Mouse (Mus musculus) kidney, postnatal 25 days (tissue): ENCODE results near the gene A530016L24Rik.

Source experiments
- DNase-seq, 2 experiments: peaks; one replicate each; pipeline ENCODE4 v3.0.0; 2021; ENCODE audit warnings: mixed read lengths in 2 of 2

The A530016L24Rik gene

GRCm38 (mm10) chr12:112503003-112503771 is 13.9 kb downstream of the A530016L24Rik start:
- DNase-seq: peak in 1 of 2 experiments; percentile 44

DNA sequence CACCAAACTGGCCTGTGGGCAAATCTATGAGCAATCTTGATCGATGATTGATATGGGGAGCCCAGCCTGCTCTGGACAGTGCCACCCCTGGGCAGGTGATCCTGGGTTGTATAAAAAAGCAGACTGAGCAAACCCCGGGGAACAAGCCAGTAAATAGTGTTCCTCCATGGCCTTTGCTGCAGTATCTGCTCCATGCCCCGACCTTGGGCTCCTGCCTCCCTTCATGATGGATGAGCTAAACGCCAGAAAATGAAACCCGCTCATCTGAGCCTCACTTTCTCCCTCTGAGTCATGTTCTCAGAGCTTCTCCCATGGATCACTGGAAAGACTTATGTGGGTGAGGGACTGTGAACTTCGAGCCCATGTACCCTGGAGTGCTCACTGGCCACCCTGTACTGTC is 17.0 kb downstream of the A530016L24Rik start:
- no peak for DNase-seq

DNA sequence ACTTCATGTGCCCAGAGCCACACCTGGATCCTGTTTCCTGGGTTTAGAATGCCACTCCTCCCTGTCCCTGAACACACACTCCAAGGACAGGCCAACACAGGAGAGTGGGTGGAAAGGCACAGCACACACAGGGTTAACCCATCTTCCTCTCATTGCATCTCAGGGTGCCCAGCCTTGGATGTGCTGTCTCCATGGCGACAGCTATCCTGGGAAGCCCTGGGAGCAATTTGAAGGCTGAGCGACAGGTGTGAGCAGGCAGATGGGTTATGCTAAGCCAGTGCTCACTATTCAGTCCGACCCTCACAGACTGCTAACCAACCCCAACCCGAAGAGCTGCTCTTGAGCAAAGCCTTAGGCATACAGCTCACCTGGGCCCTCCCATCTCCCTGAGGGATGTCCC is 18.0 kb downstream of the A530016L24Rik start:
- DNase-seq: no peak

GRCm38 (mm10) chr12:112507984-112508383 is 18.7 kb downstream of the A530016L24Rik start:
- no peak for DNase-seq

DNA sequence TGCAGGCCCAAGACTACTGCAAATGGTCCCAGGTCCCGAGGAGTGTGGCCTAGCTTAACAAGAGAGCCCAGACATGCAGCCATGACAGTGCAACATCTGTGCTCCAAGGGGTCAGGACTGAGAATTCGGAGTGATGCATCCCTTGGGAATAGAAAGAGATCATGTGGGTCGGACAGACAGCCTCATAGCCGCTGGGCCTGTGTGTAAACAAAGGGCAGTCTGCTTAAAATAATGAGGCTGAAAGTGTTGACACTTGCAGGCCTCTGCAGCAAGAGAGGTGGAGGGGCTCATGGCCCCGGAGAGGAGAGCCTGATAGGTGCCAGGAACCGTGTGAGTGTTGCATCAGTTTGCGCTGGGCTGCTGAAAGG is 21.1 kb downstream of the A530016L24Rik start:
- no peak for DNase-seq

DNA sequence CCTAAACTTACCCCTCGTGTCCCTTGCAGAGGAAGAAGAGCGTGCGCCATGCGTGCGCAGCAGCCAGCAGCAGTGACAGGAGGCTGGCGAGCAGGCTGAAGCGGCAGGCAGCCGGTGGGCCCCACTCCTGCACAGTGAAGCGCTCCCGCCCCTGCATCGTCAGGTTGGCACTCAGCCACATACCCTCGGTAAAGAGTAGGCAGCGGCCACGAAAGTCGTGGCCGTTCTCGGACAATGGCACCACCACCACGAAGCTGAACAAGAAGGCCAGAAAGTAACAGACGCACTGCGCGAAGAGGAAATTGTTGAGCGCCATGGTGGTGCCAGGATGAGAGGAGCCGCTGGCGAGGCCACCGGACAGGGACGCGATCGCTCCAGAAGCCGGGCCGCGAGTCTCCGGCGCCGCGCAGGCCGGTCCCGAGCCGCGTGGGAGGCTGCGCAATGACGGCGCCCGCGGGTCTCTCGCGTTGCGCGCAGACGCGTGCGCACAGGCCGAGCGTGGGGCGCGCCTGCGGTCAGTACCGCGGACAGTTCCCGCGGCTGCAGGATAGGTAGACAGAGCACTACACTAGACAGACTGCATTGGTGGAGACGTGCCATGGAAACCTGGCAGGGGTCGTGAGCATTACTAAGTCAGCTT is 21.6 kb downstream of the A530016L24Rik start:
- peak in 1 of 2 experiments; percentile 28 for DNase-seq

GRCm38 (mm10) chr12:112514897-112515296 is 25.6 kb downstream of the A530016L24Rik start:
- no peak for DNase-seq

GRCm38 (mm10) chr12:112516697-112517337 is 27.6 kb downstream of the A530016L24Rik start, which contains the start of gene Tmem179:
Gene Tmem179, minus strand, starts transcription at chr12:112516747.
- peak; percentile 83 to 87 for DNase-seq

GRCm38 (mm10) chr12:112518105-112518504 is 28.9 kb downstream of the A530016L24Rik start:
- no peak for DNase-seq

- no peak for DNase-seq
Observed at GRCm38 (mm10) chr12:112533758-112534157, 44.5 kb downstream of the A530016L24Rik start.

- no peak for DNase-seq
Observed at GRCm38 (mm10) chr12:112537233-112537632, 48.0 kb downstream of the A530016L24Rik start.

DNA sequence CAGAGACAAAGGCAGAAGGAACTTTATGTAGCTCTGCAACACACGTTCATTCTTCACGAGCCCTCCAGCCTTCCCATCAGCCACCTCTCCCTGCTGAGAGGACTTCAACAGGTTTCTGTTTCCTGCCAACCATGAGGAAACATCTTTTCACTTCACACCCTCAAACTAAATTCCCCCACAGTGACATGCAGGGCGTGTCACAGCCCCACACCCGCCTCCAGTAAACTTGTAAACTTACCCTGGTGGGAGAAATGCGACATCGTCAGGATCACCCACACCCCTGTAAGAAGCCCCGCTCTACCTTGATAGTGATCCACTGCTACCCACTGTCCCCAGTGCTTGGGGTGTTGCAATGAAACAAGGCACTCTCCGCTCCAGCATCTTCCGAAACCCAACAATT is 49.1 kb downstream of the A530016L24Rik start:
- no peak for DNase-seq

- no peak for DNase-seq
Observed at GRCm38 (mm10) chr12:112539466-112539965, 50.3 kb downstream of the A530016L24Rik start.

DNA sequence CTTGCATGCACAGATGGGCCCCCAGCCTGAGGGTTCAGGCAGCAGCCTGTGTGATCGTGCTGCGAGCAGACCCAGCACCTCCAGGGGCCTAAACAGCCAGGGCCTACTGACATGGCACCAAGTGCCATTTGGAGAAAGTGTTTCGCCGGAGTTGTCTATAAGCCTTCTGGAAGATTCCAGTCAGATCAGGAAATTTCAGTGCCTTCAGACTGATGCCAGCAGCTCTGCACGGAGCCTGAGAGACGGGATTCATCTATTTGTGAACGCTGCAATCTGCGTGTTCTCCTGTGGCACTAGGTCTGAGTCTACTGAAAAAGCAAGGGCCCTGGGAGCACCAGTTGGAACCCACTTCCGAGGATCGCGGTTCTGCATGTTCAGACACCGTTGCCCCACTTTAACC is 51.1 kb downstream of the A530016L24Rik start:
- no peak for DNase-seq

- no peak for DNase-seq
Observed at GRCm38 (mm10) chr12:112541483-112542091, 52.3 kb downstream of the A530016L24Rik start.

GRCm38 (mm10) chr12:112542257-112542919 is 53.1 kb downstream of the A530016L24Rik start:
- peak in 1 of 2 experiments; percentile 63 for DNase-seq

- DNase-seq: peak; percentile 90 to 94
Observed at GRCm38 (mm10) chr12:112542920-112543300, 53.7 kb downstream of the A530016L24Rik start.

GRCm38 (mm10) chr12:112543941-112544340 is 54.7 kb downstream of the A530016L24Rik start:
- no peak for DNase-seq

- DNase-seq: no peak
Observed at GRCm38 (mm10) chr12:112544946-112545701, 55.9 kb downstream of the A530016L24Rik start.

DNA sequence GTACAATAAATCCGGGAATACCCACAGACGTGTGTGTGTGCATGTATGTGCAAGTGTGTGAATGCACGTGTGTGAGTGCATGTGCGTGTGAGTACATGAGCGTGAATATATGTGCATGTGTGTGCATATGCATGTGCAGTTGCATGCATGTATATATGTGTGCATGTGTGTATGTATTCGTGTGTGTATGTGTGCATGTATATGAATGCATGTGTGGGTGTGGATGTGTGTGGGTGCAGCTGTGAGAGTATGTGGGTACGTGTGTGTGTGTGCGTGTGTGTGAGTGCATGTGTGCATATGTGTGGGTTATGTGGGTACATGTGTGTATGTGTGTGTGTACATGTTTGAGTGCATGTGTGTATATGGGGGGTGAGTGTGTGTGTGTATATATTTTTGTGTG is 56.9 kb downstream of the A530016L24Rik start:
- no peak for DNase-seq

DNA sequence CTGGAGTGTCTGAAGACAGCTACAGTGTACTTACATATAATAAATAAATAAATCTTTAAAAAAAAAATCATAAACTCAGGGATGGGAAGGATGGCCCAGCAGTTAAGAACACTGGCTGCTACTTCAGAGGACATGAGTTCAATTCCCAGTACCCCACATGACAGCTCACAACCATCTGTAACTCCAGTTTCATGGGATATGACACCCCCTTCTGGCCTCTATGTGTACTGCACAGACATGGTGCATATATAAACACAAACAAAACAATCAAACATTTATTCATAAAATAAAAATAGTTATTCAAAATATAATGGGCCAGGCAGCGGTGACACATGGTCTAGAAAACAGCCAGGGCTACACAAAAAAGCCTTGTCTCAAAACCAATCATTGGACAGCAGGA is 60.0 kb downstream of the A530016L24Rik start:
- DNase-seq: no peak
